Mouse (Mus musculus): Measurements from ENCODE around the gene Itgal.
"Not testable (repeated sequence)": the region's sequence is repeated elsewhere in the genome, so short reads cannot be mapped to it uniquely, and the experiment has no call there.

- TF ChIP-seq CHD2 (IDR thresholded peaks at IDR 0.05; ENCODE audit: low read depth, low read length); ZC3H11A (IDR thresholded peaks at IDR 0.05; ENCODE audit: borderline replicate concordance, low read depth, low read length); ZNF384 (IDR thresholded peaks at IDR 0.05; ENCODE audit: low read depth, low read length); MAFK (IDR thresholded peaks at IDR 0.05; ENCODE audit: insufficient read depth, low read depth, low read length): not testable (repeated sequence)
Observed at GRCm38 (mm10) chr7:127341861-127342260, 45.8 kb downstream of the Itgal start.

Data from ES-E14 (cell line).